Mouse (Mus musculus) embryonic facial prominence, embryonic 10.5 days (tissue): Measurements from ENCODE around the gene Gm17606. TPM values are rescaled to one million over a fixed set of nuclear protein-coding genes. Genes with fewer than 3 reads are reported as not detected.

ENCODE experiments used
- DNase-seq: peaks from one replicate; pipeline ENCODE4 v3.0.0-alpha.2; 2017; ENCODE audit warnings: low spot score
- H3K27ac ChIP-seq: fragments of 300-500 bp; sonication (generic); replicated peaks from 2 replicates; pipeline ENCODE4 v1.5.1; 2016; ENCODE audit warnings: mild to moderate bottlenecking
- H3K27me3 ChIP-seq: fragments of 300-500 bp; sonication (generic); replicated peaks from 2 replicates; pipeline ENCODE4 v1.6.1; 2016; ENCODE audit warnings: low read depth, mild to moderate bottlenecking; ENCODE audit not compliant: poor library complexity, severe bottlenecking
- H3K36me3 ChIP-seq: fragments of 300-500 bp; sonication (generic); replicated peaks from 2 replicates; pipeline ENCODE4 v1.6.1; 2016; ENCODE audit warnings: mild to moderate bottlenecking, moderate library complexity
- H3K4me1 ChIP-seq: fragments of 300-500 bp; sonication (generic); 2 replicates; pipeline ENCODE4 v1.6.1; 2016
- H3K4me3 ChIP-seq: fragments of 300-500 bp; sonication (generic); 2 replicates; pipeline ENCODE4 v1.5.1; 2016; ENCODE audit warnings: mild to moderate bottlenecking, moderate library complexity
- H3K9me3 ChIP-seq: fragments of 300-500 bp; sonication (generic); 2 replicates; pipeline ENCODE4 v1.6.1; 2016; ENCODE audit warnings: mild to moderate bottlenecking
- WGBS: fragments of 180-500 bp; shearing (Covaris S2); methylation state at CpG from one replicate; pipeline ENCODE4 v1.1.7; 2016; 5-methylcytosine and 5-hydroxymethylcytosine counted together
- polyA plus RNA-seq: library from polyadenylated mRNA; unstranded; fragments of >200 nt; fragmentation: Nextera tagmentation; extraction: Ambion mirVana; gene quantifications from 2 replicates; pipeline ENCODE4 v1.2.1, GENCODE M21; 2016

Gm17606 gene
- not detected in 2 replicates for polyA plus RNA-seq

DNA sequence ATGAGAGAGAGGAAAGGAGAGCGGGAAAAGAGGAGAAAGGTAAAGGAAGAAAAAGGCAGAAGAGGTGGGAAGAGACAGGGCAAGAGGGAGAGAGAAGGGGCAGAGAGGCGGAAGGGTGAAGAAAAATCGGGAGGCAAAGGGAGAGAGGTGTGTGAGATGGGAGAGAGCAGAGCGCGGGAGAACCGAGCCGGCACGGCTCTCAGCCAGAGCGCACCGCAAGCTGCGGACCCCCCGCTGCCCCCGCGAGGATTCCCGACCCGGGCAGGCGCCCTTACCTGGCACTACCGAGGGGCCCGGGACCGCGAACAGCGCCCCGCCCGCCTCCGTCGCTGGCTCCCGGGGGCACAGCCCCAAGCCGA lies at the start of gene Gm17606:
Gene Gm17606, plus strand, starts transcription at position 7 of the 359 bp plus-strand sequence.
- Histone ChIP-seq H3K36me3 (peaks cover 77% of the 10 kb centered on the region), H3K4me1 (peaks cover 35% of the 10 kb centered on the region), H3K27me3 (no peaks in the 10 kb centered on the region), H3K9me3 (no peaks in the 10 kb centered on the region), H3K27ac (peak within 1 kb of the TSS; percentile 95), H3K4me3 (peak within 1 kb of the TSS; percentile 88)
- under 1% methylated on average over 28 of the region's 28 CpGs for WGBS
- DNase-seq: no peak

DNA sequence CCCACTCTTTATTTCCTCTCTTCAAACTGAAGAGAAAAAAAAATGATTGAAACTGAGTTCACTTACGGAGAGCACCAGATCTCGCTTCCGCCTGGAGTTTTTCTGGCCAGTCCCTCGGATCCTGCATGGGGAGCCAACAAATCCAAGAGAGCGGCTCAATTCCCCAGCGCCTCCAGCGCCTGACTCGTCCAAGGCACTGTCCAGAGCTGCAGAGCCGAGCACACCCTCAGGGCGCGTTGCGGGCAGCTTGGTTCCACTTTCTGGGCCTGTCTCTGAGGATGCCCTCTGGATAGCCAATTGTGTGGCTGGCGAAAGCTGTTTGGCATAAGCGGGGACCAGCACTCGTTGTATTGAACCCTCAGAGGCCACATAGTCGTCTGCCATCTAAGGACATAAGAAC lies 49.7 kb upstream of the Gm17606 start:
- Histone ChIP-seq H3K27ac (no peak overlapping the region), H3K9me3 (peaks cover 8% of the 10 kb centered on the region; the same call in 1 of the 2 replicates), H3K4me3 (no peak overlapping the region), H3K36me3 (peaks cover 68% of the 10 kb centered on the region), H3K27me3 (no peaks in the 10 kb centered on the region; the same call in 1 of the 2 replicates), H3K4me1 (peaks cover 9% of the 10 kb centered on the region; the same call in 1 of the 2 replicates)
- DNase-seq: no peak
- 90% methylated on average over 16 of the region's 16 CpGs for WGBS

DNA sequence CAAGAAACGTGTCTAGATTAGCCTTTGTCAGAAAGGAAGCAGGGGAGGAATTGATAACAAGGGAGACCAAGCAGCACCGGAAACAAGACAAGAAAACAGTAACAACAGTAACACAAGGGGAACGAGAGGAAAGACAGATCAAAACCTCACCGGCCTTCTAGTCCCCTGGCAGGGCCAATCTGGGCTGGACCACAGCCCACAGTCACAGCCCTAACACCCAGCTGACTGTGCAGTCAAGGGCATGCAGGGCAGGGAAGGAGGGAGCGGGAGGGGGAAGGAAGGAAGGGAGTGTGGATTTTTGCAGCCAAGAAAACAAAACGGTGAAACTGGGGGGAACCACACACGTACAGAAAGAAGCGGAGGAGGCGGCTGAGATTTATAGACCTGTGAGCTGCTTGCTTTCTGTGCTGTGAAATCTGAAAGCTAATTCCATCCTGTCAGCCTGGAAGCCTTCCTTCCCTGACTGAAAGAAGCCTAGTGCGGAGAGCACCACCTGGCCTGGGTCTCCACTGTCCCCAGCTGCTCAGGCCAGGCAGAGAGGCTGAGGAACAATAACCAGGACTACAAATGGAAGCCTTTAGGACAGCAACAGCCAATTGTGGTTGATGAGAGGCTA lies 48.3 kb upstream of the Gm17606 start:
- Histone ChIP-seq H3K27ac (peak overlapping the region; percentile 10; the same call in 1 of the 2 replicates), H3K9me3 (peaks cover 8% of the 10 kb centered on the region; the same call in 1 of the 2 replicates), H3K27me3 (no peaks in the 10 kb centered on the region; the same call in 1 of the 2 replicates), H3K4me3 (no peak overlapping the region), H3K36me3 (peaks cover 66% of the 10 kb centered on the region), H3K4me1 (peaks cover 9% of the 10 kb centered on the region; the same call in 1 of the 2 replicates)
- 79% methylated on average over 10 of the region's 10 CpGs for WGBS
- no peak for DNase-seq

DNA sequence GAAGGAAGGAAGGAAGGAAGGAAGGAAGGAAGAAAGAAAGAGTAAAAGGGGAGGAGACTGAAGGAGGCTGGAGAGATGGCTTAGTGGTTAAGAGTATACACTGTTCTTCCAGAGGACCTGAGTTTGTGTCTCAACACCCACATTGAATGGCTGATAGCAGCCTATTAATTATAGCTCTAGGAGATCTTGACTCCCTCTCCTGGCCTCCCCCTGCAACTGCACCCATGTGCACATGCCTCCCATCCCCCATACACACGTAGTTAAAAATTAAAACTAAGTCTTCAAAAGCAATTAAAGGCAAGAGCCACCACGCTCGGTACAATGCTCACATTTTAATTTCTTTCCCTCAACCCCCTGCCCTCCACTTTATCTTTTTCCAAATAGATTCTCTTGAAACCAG lies 46.7 kb upstream of the Gm17606 start:
- peaks cover 71% of the 10 kb centered on the region for H3K36me3 ChIP-seq
- no peak overlapping the region for H3K4me3 ChIP-seq
- WGBS: 93% methylated on average over 3 of the region's 3 CpGs
- H3K27ac ChIP-seq: no peak overlapping the region
- H3K9me3 ChIP-seq: peaks cover 8% of the 10 kb centered on the region; the same call in 1 of the 2 replicates
- H3K4me1 ChIP-seq: peaks cover 9% of the 10 kb centered on the region; the same call in 1 of the 2 replicates
- no peaks in the 10 kb centered on the region; the same call in 1 of the 2 replicates for H3K27me3 ChIP-seq
- DNase-seq: no peak

DNA sequence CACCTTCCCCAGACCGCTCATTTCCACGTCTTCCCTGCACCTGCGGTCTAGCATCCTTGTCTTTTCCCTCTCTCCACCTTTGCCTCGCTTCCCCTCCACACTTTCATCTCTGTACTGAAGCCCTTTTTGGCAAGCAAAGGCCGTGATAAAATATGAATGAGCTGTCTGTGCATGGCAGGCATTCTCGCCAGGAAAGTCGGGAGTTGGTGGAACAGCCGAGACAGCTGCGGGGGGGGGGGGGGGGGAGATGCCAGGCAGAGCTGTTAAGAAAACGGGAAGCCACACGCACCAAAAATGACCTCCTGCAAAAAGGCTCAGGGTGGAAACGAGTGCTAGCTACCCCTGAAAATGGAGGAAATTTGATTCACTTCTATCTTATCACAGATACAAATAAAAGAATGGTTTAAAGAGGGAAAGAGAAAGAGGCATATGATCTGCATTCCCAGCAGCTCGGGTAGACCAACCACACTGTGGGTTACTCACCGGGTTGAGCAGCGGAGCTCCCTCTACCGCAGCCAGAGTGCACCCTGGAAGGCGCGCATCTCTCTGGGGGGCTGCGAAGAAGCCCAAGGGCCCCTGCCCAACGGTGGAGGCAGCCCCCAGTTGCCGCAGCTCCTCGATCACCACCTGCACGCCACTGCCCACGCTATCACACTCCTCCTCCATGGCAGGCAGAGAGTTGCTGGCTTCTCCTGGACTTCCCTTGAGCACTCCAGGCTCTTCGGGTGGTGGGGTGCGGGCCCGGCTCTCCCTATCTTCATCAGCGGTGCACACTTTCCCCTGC lies 45.9 kb upstream of the Gm17606 start:
- Histone ChIP-seq H3K4me1 (peaks cover 9% of the 10 kb centered on the region; the same call in 1 of the 2 replicates), H3K27ac (no peak overlapping the region), H3K9me3 (peaks cover 8% of the 10 kb centered on the region; the same call in 1 of the 2 replicates), H3K4me3 (peak overlapping the region; percentile 11; the same call in 1 of the 2 replicates), H3K27me3 (no peaks in the 10 kb centered on the region; the same call in 1 of the 2 replicates), H3K36me3 (peaks cover 76% of the 10 kb centered on the region)
- WGBS: 72% methylated on average over 28 of the region's 28 CpGs
- no peak for DNase-seq

DNA sequence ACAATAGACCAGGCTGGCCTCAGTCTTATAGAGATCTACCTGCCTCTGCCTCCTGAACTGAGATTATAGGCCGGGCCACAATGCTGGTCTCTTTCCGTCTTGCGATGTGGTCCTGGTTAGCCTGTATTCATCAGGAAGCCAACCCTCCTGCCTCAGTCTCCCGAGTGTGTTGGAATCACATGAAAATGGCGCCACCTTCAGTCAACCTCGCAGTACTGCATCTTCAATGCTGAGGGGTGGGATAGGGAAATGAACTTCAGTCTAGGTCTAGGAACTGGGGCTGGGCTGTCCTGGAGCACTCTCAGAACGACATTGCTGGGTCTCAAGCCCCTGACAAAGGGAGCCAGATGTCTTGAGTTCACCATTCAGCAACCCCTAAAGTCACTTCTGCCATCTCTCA lies 43.7 kb upstream of the Gm17606 start:
- Histone ChIP-seq H3K4me3 (no peak overlapping the region), H3K36me3 (peaks cover 58% of the 10 kb centered on the region), H3K9me3 (peaks cover 8% of the 10 kb centered on the region; the same call in 1 of the 2 replicates), H3K27me3 (no peaks in the 10 kb centered on the region; the same call in 1 of the 2 replicates), H3K4me1 (peaks cover 11% of the 10 kb centered on the region; the same call in 1 of the 2 replicates), H3K27ac (no peak overlapping the region)
- no peak for DNase-seq
- 78% methylated on average over 7 of the region's 7 CpGs for WGBS

DNA sequence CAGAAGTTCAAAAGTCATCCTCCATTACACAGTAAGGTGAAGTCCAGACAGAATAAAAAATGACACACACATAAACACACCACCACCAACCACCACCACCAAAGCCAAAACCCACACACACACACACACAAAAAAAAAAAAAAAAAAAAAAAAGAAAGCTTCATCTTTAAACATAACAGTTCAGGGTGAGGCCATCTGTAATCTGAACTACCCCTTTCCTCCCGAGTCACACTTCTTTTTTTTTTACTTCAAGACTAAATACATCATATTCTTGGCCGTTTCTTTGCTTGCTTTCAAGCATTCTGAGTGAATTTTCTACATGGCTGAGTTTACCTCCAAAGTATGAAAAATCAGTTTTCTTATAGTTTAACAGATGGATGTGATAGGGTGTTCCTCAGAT lies 39.2 kb upstream of the Gm17606 start:
- WGBS: 77% methylated on average over 2 of the region's 2 CpGs

DNA sequence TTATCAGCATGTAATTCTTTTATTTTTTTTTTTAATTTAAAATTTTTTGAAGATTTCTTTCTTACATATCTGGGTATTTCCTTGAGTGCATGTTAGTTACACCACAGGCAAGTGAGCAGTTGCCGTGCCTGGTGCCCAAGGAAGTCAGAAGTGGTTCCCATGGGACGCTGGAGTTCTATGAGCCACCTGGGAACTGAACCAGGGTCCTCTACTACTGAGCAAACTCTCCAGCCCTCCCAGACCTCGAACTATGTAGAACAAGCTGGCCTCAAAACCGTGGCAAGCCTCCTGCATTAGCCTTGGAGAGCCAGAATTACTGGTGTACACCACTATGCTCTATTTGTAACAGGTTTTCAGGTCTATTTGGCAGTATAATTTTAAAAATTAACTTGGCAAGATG lies 38.1 kb upstream of the Gm17606 start:
- Histone ChIP-seq H3K4me3 (peak overlapping the region; percentile 73), H3K4me1 (peaks cover 36% of the 10 kb centered on the region), H3K27ac (peak overlapping the region; percentile 96), H3K27me3 (no peaks in the 10 kb centered on the region), H3K36me3 (peaks cover 11% of the 10 kb centered on the region), H3K9me3 (no peaks in the 10 kb centered on the region)
- no peak for DNase-seq
- WGBS: 50% methylated on average over 4 of the region's 4 CpGs

More for the DNA sequence above, 39.2 kb upstream of the Gm17606 start:
- Histone ChIP-seq H3K27ac (no peak overlapping the region), H3K27me3 (no peaks in the 10 kb centered on the region), H3K36me3 (peaks cover 20% of the 10 kb centered on the region), H3K4me3 (no peak overlapping the region), H3K9me3 (no peaks in the 10 kb centered on the region), H3K4me1 (peaks cover 36% of the 10 kb centered on the region)
- no peak for DNase-seq

DNA sequence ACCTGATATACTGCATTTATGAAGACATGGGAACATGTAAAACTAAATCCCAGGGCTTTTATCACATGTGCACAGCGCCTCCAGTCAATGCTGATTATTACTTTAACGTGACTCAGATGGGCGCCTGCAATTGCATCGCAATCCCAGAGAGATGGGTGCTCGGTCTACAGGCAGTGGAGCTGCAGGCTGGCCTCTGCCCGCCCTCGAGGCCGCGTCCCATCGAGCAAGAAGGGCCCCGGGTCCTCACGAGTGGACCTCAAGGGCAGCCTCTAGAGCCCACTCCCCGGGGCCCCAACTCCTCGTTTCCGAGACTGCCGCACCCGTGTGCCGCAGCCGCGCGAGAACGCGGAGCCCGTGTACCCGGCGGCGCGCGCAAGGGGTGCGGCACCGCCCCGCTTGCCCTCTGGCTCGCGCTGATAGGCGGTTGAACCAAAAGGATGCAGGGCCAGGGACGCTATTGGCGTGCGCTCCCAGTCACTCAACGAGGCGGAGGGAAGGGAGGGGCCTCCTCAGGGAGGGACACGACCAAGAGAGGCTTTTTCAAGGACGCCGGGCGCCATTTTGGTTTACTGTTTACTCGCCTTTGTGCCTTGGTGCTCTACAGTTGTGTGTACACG lies 37.6 kb upstream of the Gm17606 start:
- Histone ChIP-seq H3K27me3 (no peaks in the 10 kb centered on the region), H3K9me3 (no peaks in the 10 kb centered on the region), H3K27ac (peak overlapping the region; percentile 96), H3K4me3 (peak overlapping the region; percentile 73), H3K36me3 (peaks cover 8% of the 10 kb centered on the region), H3K4me1 (peaks cover 36% of the 10 kb centered on the region)
- DNase-seq: peak; percentile 97
- under 1% methylated on average over 46 of the region's 46 CpGs for WGBS

DNA sequence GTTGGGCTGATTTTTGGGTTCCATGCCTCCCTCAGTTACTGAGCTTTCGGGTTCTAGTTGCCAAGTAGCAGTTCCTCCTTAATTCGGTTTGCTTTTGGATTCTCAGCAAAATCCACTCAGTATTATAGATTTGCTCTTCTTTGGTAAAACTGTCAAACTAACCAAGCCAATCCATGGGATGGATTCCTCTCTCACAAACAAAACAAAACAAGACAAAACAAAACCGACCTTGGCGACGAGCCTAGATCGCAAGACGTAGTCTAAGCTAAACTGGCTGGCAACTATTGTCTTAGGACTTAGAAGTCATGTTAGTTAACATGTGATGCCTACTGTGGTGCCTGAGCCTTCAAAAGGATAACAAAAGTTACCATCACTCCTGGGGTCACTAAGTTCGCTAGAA lies 37.1 kb upstream of the Gm17606 start:
- H3K9me3 ChIP-seq: no peaks in the 10 kb centered on the region
- H3K36me3 ChIP-seq: peaks cover 8% of the 10 kb centered on the region
- WGBS: 83% methylated on average over 8 of the region's 8 CpGs
- H3K27me3 ChIP-seq: no peaks in the 10 kb centered on the region
- no peak for DNase-seq
- H3K4me3 ChIP-seq: peak overlapping the region; percentile 73
- peaks cover 36% of the 10 kb centered on the region for H3K4me1 ChIP-seq
- H3K27ac ChIP-seq: peak overlapping the region; percentile 96

DNA sequence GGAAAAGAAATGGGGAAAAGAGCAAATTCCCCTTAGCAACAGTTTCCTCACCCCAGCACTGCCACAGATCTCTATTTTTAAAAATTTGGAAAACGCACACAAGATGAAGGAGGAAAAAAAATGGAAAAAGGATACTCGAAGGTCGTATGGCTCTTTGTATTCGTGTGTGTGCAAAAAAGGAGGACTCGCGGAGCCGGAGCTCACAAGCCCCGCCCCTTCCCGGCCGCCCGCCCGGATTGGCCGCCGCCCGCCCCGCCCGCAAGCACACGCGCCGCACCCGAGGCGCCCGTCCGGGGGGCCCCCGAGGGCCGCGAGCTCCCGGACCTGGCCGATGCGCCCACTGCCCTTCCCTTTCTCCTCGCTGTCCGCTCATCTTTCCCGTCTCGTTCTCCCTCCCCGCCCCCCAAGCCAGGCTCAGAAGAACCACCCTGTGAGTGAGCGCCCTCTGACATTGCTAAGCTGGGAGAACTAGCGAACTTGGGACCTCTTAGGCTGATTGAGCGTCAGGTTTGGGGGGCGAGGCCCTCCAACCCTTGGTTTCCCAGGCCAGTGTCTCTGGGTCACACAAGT lies 34.9 kb upstream of the Gm17606 start, which contains the start of gene 4931414P19Rik:
Gene 4931414P19Rik, minus strand, starts transcription at position 242 of the 570 bp plus-strand sequence.
- peak; percentile 91 for DNase-seq
- Histone ChIP-seq H3K27me3 (no peaks in the 10 kb centered on the region), H3K36me3 (peaks cover 10% of the 10 kb centered on the region), H3K27ac (peak within 1 kb of the TSS; percentile 89), H3K9me3 (no peaks in the 10 kb centered on the region), H3K4me3 (peak within 1 kb of the TSS; percentile 63), H3K4me1 (peaks cover 36% of the 10 kb centered on the region)
- under 1% methylated on average over 39 of the region's 39 CpGs for WGBS

DNA sequence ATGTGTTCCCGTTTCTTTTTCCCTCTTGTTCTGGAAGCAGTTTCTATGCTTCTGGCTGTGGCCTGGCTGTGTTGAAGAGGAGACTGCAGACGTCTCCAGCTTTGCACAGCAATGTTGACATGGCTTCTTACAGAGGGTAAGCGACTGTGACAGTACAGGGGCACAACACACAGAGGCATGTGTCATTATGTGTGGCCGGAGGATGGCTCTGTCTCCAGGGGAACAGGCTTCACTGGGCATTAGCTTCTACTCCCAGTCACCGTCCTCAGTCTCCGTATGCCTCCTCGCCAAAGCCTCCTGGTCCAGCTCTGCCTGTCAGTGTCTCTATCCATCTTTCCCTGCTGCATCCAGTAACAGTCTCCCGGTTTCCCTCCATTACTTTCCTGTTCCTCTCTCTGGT lies 33.5 kb upstream of the Gm17606 start:
- no peak overlapping the region for H3K4me3 ChIP-seq
- H3K4me1 ChIP-seq: peaks cover 33% of the 10 kb centered on the region
- no peaks in the 10 kb centered on the region for H3K27me3 ChIP-seq
- 60% methylated on average over 8 of the region's 8 CpGs for WGBS
- H3K36me3 ChIP-seq: peaks cover 23% of the 10 kb centered on the region
- no peak for DNase-seq
- H3K9me3 ChIP-seq: no peaks in the 10 kb centered on the region
- H3K27ac ChIP-seq: no peak overlapping the region
